24 mouse cellular contexts compared by ENCODE assay signal in genomic region chr1:23417562-23417961, GRCm38 (mm10). TPM values are rescaled to one million over a fixed set of nuclear protein-coding genes. Genes with fewer than 3 reads are reported as not detected.
DNase-seq lines count a peak whose midpoint lies in the region; ATAC-seq and TF ChIP-seq lines count a peak whose summit lies in the region.
"Had no signal": no experiment of that assay in that cellular context is flagged by ENCODE, and none has a peak within 500 bp of the region (broad histone marks: within the 10 kb centered on the region; RNA-seq: fewer than 3 reads in every experiment).

No protein-coding gene starts in this region.

- DNase-seq in stomach, postnatal 0 days (ENCODE audit: low spot score): no peak
- DNase-seq in liver, embryonic 13.5 days: peak; percentile 62
- DNase-seq in right cerebral cortex, postnatal 36 days (ENCODE audit: low spot score in 2 of 2): no peak
- DNase-seq in cerebellum, postnatal 14 days: no peak
- DNase-seq in thymus, postnatal 25 days: no peak
- DNase-seq: adrenal gland, postnatal 10 days; cerebellum, postnatal 25 days; forebrain, postnatal 0 days; gastrocnemius, postnatal 25 days; heart, adult 18-20 months; kidney, adult 18-20 months; layer of hippocampus, adult 9-11 months; left cerebral cortex, postnatal 4 days had no signal

- H3K36me3 ChIP-seq in stomach, embryonic 15.5 days: no peaks in the 10 kb centered on the region
- no peaks in the 10 kb centered on the region for H3K36me3 ChIP-seq in stomach, postnatal 0 days (ENCODE audit: control insufficient read depth, insufficient read depth, low read length)
- no peaks in the 10 kb centered on the region for H3K36me3 ChIP-seq in liver, embryonic 13.5 days
- H3K36me3 ChIP-seq: forebrain, embryonic 10.5 days; hindbrain, embryonic 12.5 days; limb, embryonic 15.5 days; midbrain, embryonic 12.5 days had no signal

- peak; percentile 77; the same call in 1 of the 2 replicates for ATAC-seq in stomach, embryonic 15.5 days (ENCODE audit: insufficient read depth, low FRiP score, low read depth)
- no peak for ATAC-seq in stomach, postnatal 0 days (ENCODE audit: low FRiP score, low TSS enrichment)
- ATAC-seq in erythroblast, adult 5-6 weeks (replicated peaks; ENCODE audit: low FRiP score, poor library complexity, severe bottlenecking): peak; percentile 89
- peak; percentile 98 for ATAC-seq in liver, embryonic 13.5 days (ENCODE audit: low read depth)
- ATAC-seq in megakaryocyte-erythroid progenitor cell, adult 5-6 weeks (replicated peaks; ENCODE audit: low FRiP score, low TSS enrichment, poor library complexity, severe bottlenecking): peak; percentile 88
- ATAC-seq: activated CD4-positive, CD25-positive, alpha-beta regulatory T cell, adult 4 months; forebrain, postnatal 0 days; lung, postnatal 0 days had no signal

- H3K9ac ChIP-seq in stomach, embryonic 15.5 days: no peak overlapping the region
- H3K9ac ChIP-seq in stomach, postnatal 0 days (ENCODE audit: low read length): no peak overlapping the region
- peak overlapping the region; percentile 49 for H3K9ac ChIP-seq in liver, embryonic 13.5 days
- H3K9ac ChIP-seq: forebrain, postnatal 0 days; hindbrain, embryonic 12.5 days; limb, embryonic 15.5 days; midbrain, embryonic 12.5 days had no signal

- no peaks in the 10 kb centered on the region for H3K9me3 ChIP-seq in stomach, embryonic 15.5 days
- no peaks in the 10 kb centered on the region for H3K9me3 ChIP-seq in stomach, postnatal 0 days (ENCODE audit: control insufficient read depth, low read length)
- no peaks in the 10 kb centered on the region for H3K9me3 ChIP-seq in liver, embryonic 13.5 days (replicated peaks)
- H3K9me3 ChIP-seq: forebrain, embryonic 10.5 days; hindbrain, embryonic 12.5 days; limb, embryonic 15.5 days; midbrain, embryonic 12.5 days had no signal

- no peak overlapping the region for H3K27ac ChIP-seq in stomach, embryonic 15.5 days
- no peak overlapping the region for H3K27ac ChIP-seq in stomach, postnatal 0 days (replicated peaks)
- peak overlapping the region; percentile 85 for H3K27ac ChIP-seq in liver, embryonic 13.5 days
- H3K27ac ChIP-seq: forebrain, embryonic 10.5 days; hindbrain, embryonic 12.5 days; kidney, postnatal 0 days; left cerebral cortex, adult 2 months; limb, embryonic 15.5 days; midbrain, embryonic 12.5 days had no signal

- H3K4me2 ChIP-seq in stomach, embryonic 15.5 days: no peak overlapping the region
- no peak overlapping the region for H3K4me2 ChIP-seq in stomach, postnatal 0 days (replicated peaks; ENCODE audit: low read depth)
- H3K4me2 ChIP-seq in liver, embryonic 13.5 days: peak overlapping the region; percentile 59
- H3K4me2 ChIP-seq: hindbrain, embryonic 12.5 days; limb, embryonic 15.5 days; midbrain, embryonic 12.5 days had no signal

- no peak overlapping the region for H3K4me3 ChIP-seq in stomach, embryonic 15.5 days (replicated peaks)
- H3K4me3 ChIP-seq in stomach, postnatal 0 days (ENCODE audit: low read depth, low read length): no peak overlapping the region
- H3K4me3 ChIP-seq in liver, embryonic 13.5 days (replicated peaks): peak overlapping the region; percentile 13; the same call in 1 of the 2 replicates
- H3K4me3 ChIP-seq: forebrain, embryonic 10.5 days; hindbrain, embryonic 12.5 days; left cerebral cortex, adult 2 months; limb, embryonic 15.5 days; midbrain, embryonic 12.5 days had no signal

- no peaks in the 10 kb centered on the region for H3K27me3 ChIP-seq in stomach, embryonic 15.5 days (replicated peaks)
- H3K27me3 ChIP-seq in stomach, postnatal 0 days (ENCODE audit: control insufficient read depth, insufficient read depth, low read length): no peaks in the 10 kb centered on the region
- H3K27me3 ChIP-seq in liver, embryonic 13.5 days: no peaks in the 10 kb centered on the region
- H3K27me3 ChIP-seq: hindbrain, embryonic 12.5 days; limb, embryonic 15.5 days; midbrain, embryonic 12.5 days had no signal

- WGBS in stomach, embryonic 15.5 days: 79% methylated on average over 3 of the region's 3 CpGs
- 85% methylated on average over 3 of the region's 3 CpGs for WGBS in stomach, postnatal 0 days
- 25% methylated on average over 3 of the region's 3 CpGs for WGBS in liver, embryonic 13.5 days (ENCODE audit: insufficient replicate concordance)

- no peak for TF ChIP-seq EP300 in stomach, postnatal 0 days (optimal IDR thresholded peaks at IDR 0.05)

- TF ChIP-seq CTCF in stomach, postnatal 0 days (IDR thresholded peaks at IDR 0.05; ENCODE audit: low read depth): no peak

- no peaks in the 10 kb centered on the region for H3K4me1 ChIP-seq in stomach, embryonic 15.5 days
- H3K4me1 ChIP-seq in stomach, postnatal 0 days (replicated peaks; ENCODE audit: control insufficient read depth, insufficient read depth): no peaks in the 10 kb centered on the region
- peaks cover 35% of the 10 kb centered on the region for H3K4me1 ChIP-seq in liver, embryonic 13.5 days (replicated peaks)
- H3K4me1 ChIP-seq: forebrain, embryonic 10.5 days; hindbrain, embryonic 12.5 days; limb, embryonic 15.5 days; midbrain, embryonic 12.5 days had no signal

RNA-seq across cellular contexts. Expression of gene Ogfrl1, which starts 20.0 kb away (rescaled TPM):
- 8.2 and 9.2 TPM in 2 replicates for polyA plus RNA-seq in stomach, embryonic 15.5 days (2015; fragmentation: Nextera tagmentation; extraction: Ambion mirVana)
- polyA plus RNA-seq in stomach, postnatal 0 days (2015; fragmentation: Nextera tagmentation; extraction: Ambion mirVana): 4.4 and 6.2 TPM in 2 replicates
- total RNA-seq in erythroblast, adult 5-6 weeks (2015; ENCODE audit: low replicate concordance): 51.8 and 59.8 TPM in 2 replicates
- total RNA-seq in erythroblast, adult 5-6 weeks (2017; ENCODE audit: low replicate concordance): 28.7 and 30.2 TPM in 2 replicates
- polyA plus RNA-seq in liver, embryonic 13.5 days (2015; fragmentation: Nextera tagmentation; extraction: Ambion mirVana): 12.7 and 20.0 TPM in 2 replicates
- total RNA-seq in megakaryocyte-erythroid progenitor cell, adult 5-6 weeks (2014; fragmentation: Nextera tagmentation): 22.1 and 24.1 TPM in 2 replicates
- total RNA-seq in megakaryocyte-erythroid progenitor cell, adult 5-6 weeks (2017): 20.9 and 31.8 TPM in 2 replicates
